Mouse (Mus musculus): ENCODE results near the gene Gm17349. TPM values are rescaled to one million over a fixed set of nuclear protein-coding genes. Genes with fewer than 3 reads are reported as not detected.

Gm17349 gene
- not detected in 2 replicates for polyA plus RNA-seq (2012; rRNA removed)

DNA sequence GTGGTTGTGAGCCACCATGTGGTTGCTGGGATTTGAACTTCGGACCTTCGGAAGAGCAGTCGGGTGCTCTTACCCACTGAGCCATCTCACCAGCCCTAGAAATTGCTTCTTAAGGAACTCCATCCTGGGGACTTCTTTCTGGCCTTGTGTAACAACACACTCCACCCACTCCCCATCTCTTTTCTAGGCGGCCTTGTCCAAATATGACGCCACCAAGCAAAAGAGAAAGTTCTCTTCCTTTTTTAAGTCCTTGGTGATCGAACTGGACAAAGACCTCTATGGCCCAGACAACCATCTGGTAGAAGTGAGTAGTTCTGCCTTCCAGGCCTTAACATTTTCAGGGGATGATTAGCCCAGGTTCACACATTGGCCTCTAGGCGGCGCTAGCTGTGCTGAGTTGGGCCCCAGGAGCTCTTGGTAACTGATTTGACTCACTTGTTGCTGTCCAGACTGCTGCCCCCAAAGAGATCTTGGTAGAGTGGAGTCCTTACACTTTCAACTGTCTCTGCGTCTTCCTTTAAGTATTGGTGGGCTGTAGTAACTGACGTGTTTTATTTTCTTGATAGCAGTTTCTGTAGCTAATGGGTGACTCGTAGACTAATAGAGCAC, at the start of gene Gm17349:
Gene Gm17349, minus strand, starts transcription at position 51 of the 609 bp plus-strand sequence.
- 76% methylated on average over 11 of the region's 11 CpGs for WGBS
- Histone ChIP-seq H3K27me3 (ENCODE audit: control insufficient read depth, insufficient read depth, low read length) (no peaks in the 10 kb centered on the region), H3K27ac (ENCODE audit: control insufficient read depth, insufficient read depth, low read length) (no peak within 1 kb of the TSS), H3K4me1 (replicated peaks; ENCODE audit: control insufficient read depth, insufficient read depth, low read length) (peaks cover 11% of the 10 kb centered on the region), H3K4me3 (ENCODE audit: control insufficient read depth, insufficient read depth, low read length) (no peak within 1 kb of the TSS), H3K36me3 (ENCODE audit: control insufficient read depth, insufficient read depth, low read length) (peaks cover 43% of the 10 kb centered on the region)
- peak; percentile 40 for DNase-seq
- TF ChIP-seq CTCF (IDR thresholded peaks at IDR 0.05; ENCODE audit: borderline replicate concordance, control insufficient read depth, extremely low read depth, insufficient read depth, low read length, poor library complexity) (no peak), POLR2A (IDR thresholded peaks at IDR 0.05; ENCODE audit: control insufficient read depth, extremely low read depth, insufficient read depth, low read length, poor library complexity) (no peak)

- DNase-seq: no peak
- 67% methylated on average over 3 of the region's 3 CpGs for WGBS
- TF ChIP-seq POLR2A (IDR thresholded peaks at IDR 0.05; ENCODE audit: control insufficient read depth, extremely low read depth, insufficient read depth, low read length, poor library complexity) (no peak), CTCF (IDR thresholded peaks at IDR 0.05; ENCODE audit: borderline replicate concordance, control insufficient read depth, extremely low read depth, insufficient read depth, low read length, poor library complexity) (no peak)
Measured at GRCm38 (mm10) chr15:99754204-99754603, 48.9 kb upstream of the Gm17349 start.

GRCm38 (mm10) chr15:99740229-99740628, 34.9 kb upstream of the Gm17349 start:
- H3K27me3 ChIP-seq (ENCODE audit: control insufficient read depth, insufficient read depth, low read length): no peaks in the 10 kb centered on the region
- H3K4me3 ChIP-seq (ENCODE audit: control insufficient read depth, insufficient read depth, low read length): no peak overlapping the region
- WGBS: 95% methylated on average over 4 of the region's 4 CpGs
- no peaks in the 10 kb centered on the region for H3K4me1 ChIP-seq (replicated peaks; ENCODE audit: control insufficient read depth, insufficient read depth, low read length)
- peaks cover 43% of the 10 kb centered on the region for H3K36me3 ChIP-seq (ENCODE audit: control insufficient read depth, insufficient read depth, low read length)
- no peak for DNase-seq
- H3K27ac ChIP-seq (ENCODE audit: control insufficient read depth, insufficient read depth, low read length): no peak overlapping the region
- TF ChIP-seq POLR2A (IDR thresholded peaks at IDR 0.05; ENCODE audit: control insufficient read depth, extremely low read depth, insufficient read depth, low read length, poor library complexity) (no peak), CTCF (IDR thresholded peaks at IDR 0.05; ENCODE audit: borderline replicate concordance, control insufficient read depth, extremely low read depth, insufficient read depth, low read length, poor library complexity) (no peak)

More at GRCm38 (mm10) chr15:99754204-99754603, 48.9 kb upstream of the Gm17349 start:
- H3K4me1 ChIP-seq (replicated peaks; ENCODE audit: control insufficient read depth, insufficient read depth, low read length): peaks cover 10% of the 10 kb centered on the region
- no peaks in the 10 kb centered on the region for H3K36me3 ChIP-seq (ENCODE audit: control insufficient read depth, insufficient read depth, low read length)
- H3K27ac ChIP-seq (ENCODE audit: control insufficient read depth, insufficient read depth, low read length): no peak overlapping the region
- no peaks in the 10 kb centered on the region for H3K27me3 ChIP-seq (ENCODE audit: control insufficient read depth, insufficient read depth, low read length)
- no peak overlapping the region for H3K4me3 ChIP-seq (ENCODE audit: control insufficient read depth, insufficient read depth, low read length)

- Histone ChIP-seq H3K4me1 (replicated peaks; ENCODE audit: control insufficient read depth, insufficient read depth, low read length) (no peaks in the 10 kb centered on the region), H3K27me3 (ENCODE audit: control insufficient read depth, insufficient read depth, low read length) (no peaks in the 10 kb centered on the region), H3K4me3 (ENCODE audit: control insufficient read depth, insufficient read depth, low read length) (no peak overlapping the region), H3K36me3 (ENCODE audit: control insufficient read depth, insufficient read depth, low read length) (peaks cover 51% of the 10 kb centered on the region), H3K27ac (ENCODE audit: control insufficient read depth, insufficient read depth, low read length) (no peak overlapping the region)
- TF ChIP-seq CTCF (IDR thresholded peaks at IDR 0.05; ENCODE audit: borderline replicate concordance, control insufficient read depth, extremely low read depth, insufficient read depth, low read length, poor library complexity): no peak
- no peak for TF ChIP-seq POLR2A (IDR thresholded peaks at IDR 0.05; ENCODE audit: control insufficient read depth, extremely low read depth, insufficient read depth, low read length, poor library complexity)
- DNase-seq: no peak
- WGBS: 97% methylated on average over 11 of the region's 11 CpGs
Measured at GRCm38 (mm10) chr15:99736675-99737074, 31.4 kb upstream of the Gm17349 start.

GRCm38 (mm10) chr15:99735631-99736030, 30.3 kb upstream of the Gm17349 start:
- TF ChIP-seq POLR2A (IDR thresholded peaks at IDR 0.05; ENCODE audit: control insufficient read depth, extremely low read depth, insufficient read depth, low read length, poor library complexity) (no peak), CTCF (IDR thresholded peaks at IDR 0.05; ENCODE audit: borderline replicate concordance, control insufficient read depth, extremely low read depth, insufficient read depth, low read length, poor library complexity) (no peak)
- Histone ChIP-seq H3K27ac (ENCODE audit: control insufficient read depth, insufficient read depth, low read length) (no peak overlapping the region), H3K4me1 (replicated peaks; ENCODE audit: control insufficient read depth, insufficient read depth, low read length) (no peaks in the 10 kb centered on the region), H3K27me3 (ENCODE audit: control insufficient read depth, insufficient read depth, low read length) (no peaks in the 10 kb centered on the region), H3K4me3 (ENCODE audit: control insufficient read depth, insufficient read depth, low read length) (no peak overlapping the region), H3K36me3 (ENCODE audit: control insufficient read depth, insufficient read depth, low read length) (peaks cover 51% of the 10 kb centered on the region)
- DNase-seq: peak; percentile 100
- WGBS: 97% methylated on average over 2 of the region's 2 CpGs

DNA sequence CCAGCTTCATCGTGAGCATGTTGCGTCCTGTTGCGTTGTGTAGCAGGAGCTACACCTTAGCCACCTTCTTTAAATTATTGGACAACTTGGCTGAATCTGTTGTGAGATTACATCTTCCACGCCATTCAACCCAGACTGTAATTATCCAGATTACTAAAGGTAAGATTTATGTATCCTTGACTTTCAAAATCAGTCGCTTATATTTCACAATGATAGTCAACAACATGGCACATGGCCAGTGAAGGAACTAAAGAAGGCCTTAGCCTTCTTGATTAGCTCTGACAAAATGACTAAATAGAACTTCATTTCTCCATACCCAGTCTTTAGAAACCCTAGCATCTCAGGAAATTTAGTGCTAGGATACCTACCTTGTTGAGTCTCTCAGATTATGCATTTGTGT, 27.9 kb upstream of the Gm17349 start:
- no peak for DNase-seq
- no peaks in the 10 kb centered on the region for H3K4me1 ChIP-seq (replicated peaks; ENCODE audit: control insufficient read depth, insufficient read depth, low read length)
- H3K27me3 ChIP-seq (ENCODE audit: control insufficient read depth, insufficient read depth, low read length): no peaks in the 10 kb centered on the region
- H3K27ac ChIP-seq (ENCODE audit: control insufficient read depth, insufficient read depth, low read length): no peak overlapping the region
- peaks cover 38% of the 10 kb centered on the region for H3K36me3 ChIP-seq (ENCODE audit: control insufficient read depth, insufficient read depth, low read length)
- TF ChIP-seq CTCF (IDR thresholded peaks at IDR 0.05; ENCODE audit: borderline replicate concordance, control insufficient read depth, extremely low read depth, insufficient read depth, low read length, poor library complexity) (no peak), POLR2A (IDR thresholded peaks at IDR 0.05; ENCODE audit: control insufficient read depth, extremely low read depth, insufficient read depth, low read length, poor library complexity) (no peak)
- no peak overlapping the region for H3K4me3 ChIP-seq (ENCODE audit: control insufficient read depth, insufficient read depth, low read length)
- 97% methylated on average over 5 of the region's 5 CpGs for WGBS
